Mouse (Mus musculus) olfactory bulb, adult 2 months (tissue): ENCODE results near the gene Kif11.

ENCODE experiments used
- CTCF ChIP-seq: fragments of 200-500 bp; IDR thresholded peaks from 2 replicates; pipeline ENCODE4 v1.5.1; 2012; ENCODE audit warnings: low read depth, mild to moderate bottlenecking, low read length, moderate library complexity; ENCODE audit not compliant: insufficient read depth
- POLR2A ChIP-seq: fragments of 200-500 bp; IDR thresholded peaks from 2 replicates; pipeline ENCODE4 v1.6.1; 2012; ENCODE audit warnings: mild to moderate bottlenecking, low read depth, low read length, moderate library complexity; ENCODE audit not compliant: insufficient read depth

GRCm38 (mm10) chr19:37340931-37341330, 35.3 kb upstream of the Kif11 start:
- no peak for TF ChIP-seq CTCF
- no peak for TF ChIP-seq POLR2A
